Mouse (Mus musculus): ENCODE results near the gene Pkp3.
"Not testable (repeated sequence)": the region's sequence is repeated elsewhere in the genome, so short reads cannot be mapped to it uniquely, and the experiment has no call there.

Gene Pkp3

DNA sequence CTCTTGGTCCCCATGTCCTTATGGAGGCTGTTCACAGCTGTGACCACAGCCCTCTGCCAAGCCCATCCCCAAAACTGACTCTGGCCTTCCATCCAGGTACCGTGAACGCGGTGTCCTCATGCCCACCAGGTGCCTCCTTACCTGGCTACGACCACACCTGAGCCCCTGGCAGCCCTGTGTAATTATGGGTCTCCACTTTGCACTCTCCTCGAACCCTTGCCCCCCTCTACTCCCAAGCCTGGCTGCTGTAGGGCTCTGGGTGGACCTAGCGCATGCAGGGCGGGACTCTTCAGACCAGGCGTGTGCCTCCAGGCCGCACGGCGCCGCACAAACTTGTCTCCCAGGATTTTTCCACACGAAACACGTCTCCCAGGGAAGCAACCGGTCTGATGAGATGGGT lies at the start of gene Pkp3:
Gene Pkp3 (plus strand): TSS at position 378 of the 400 bp plus-strand sequence.
- DNase-seq, result no peak

DNA sequence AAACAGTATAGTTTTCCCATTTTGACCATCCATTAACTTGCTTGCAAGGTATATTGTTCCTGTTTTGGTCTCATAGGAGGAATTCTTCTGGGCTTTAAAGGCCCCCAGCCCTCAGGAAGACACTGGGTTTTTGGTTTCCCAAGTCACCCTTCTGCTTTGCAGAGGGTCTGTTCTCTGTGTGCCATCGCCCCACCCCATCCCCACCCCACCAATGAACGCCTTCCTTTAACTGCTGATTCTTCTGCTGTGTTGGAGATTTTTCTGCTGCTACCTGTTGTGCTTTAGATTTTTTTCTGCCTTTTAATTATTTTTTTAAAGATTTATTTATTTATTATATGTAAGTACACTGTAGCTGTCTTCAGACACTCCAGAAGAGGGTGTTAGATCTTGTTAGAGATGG lies 49.2 kb upstream of the Pkp3 start, which contains the start of gene Gm17387:
Gene Gm17387 (plus strand): TSS at position 301 of the 400 bp plus-strand sequence.
- DNase-seq, result no peak

DNA sequence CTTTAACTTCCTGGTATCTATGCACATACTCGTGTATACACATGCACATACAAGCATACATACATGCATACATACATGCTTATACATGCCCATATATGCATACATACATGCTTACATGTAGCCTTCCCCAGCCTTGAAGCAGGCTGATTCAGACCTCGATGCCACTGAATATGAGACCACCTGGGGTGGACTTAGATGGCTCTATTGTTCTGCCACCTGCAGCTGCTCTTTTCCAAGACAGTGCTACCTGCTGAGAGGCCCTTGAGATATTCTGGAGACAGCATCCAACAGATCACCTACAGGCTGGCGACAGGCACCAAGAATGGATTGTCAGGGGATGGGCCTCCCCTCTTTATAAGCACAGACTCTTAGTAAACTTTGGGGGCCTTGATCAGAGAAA lies 47.6 kb upstream of the Pkp3 start:
- DNase-seq, result no peak

- DNase-seq, result no peak
Observed at GRCm38 (mm10) chr7:141032458-141033167, 45.4 kb upstream of the Pkp3 start.

DNA sequence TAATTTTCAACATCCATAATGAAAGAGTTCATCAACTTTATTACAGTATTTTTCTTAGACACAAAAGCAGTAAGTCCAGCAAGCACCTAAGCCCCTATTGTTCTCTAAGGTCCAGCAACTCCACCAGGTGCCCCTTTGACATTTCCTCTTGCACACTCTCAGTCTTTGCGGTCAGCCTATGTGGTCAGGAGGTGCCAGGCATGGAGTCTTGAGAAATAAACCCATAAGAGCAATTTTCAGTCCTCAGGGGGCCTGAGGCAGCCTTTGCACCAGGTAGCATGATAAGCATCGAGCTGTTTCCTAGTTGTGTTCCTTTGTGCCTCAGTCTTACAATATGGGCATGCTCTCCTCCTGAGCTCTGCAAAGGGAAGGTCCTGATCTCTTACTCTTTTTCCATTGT lies 41.4 kb upstream of the Pkp3 start:
- DNase-seq, result not testable (repeated sequence)

DNA sequence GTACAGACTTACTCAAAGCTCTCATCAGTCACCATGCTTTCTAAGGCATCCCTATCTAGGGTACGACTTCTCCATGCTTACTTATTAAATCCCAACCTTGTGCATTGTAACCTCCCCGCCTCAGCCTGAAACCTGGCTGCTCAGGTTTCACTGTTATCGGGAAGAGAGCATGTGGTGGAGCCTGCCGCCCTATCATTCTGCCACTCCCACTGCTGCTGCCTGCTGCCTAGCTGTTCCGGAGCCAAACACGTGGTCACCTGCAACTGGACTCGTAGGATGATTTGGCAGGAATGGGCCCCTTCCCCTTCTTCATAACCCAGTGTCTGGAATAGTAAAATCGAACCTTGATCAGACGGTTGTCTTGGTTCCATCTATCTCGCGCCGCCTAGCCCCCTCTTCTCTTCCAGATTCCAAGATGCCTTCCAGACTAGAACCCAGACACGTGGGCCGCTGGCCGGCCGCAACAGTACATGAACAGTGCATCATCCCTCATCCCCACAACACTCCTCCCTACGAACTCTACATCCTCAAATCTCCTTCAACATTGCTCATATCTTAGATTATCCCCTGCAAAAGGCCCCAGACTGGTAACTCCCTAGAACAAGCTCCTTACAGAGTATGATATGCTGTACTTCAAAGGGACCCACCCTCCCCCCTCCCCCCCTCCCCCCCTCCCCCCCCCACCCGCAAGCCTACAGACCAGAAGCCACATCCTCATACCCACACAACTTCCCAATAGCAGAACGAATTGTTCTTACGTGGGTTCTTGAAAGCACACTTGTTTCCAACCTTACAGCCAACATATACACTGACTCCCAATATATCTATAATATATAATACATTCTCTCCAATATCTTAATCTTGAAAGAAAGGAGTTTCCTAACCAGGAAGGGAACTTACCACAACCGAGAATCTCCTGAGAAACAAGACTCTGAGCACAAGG lies 39.7 kb upstream of the Pkp3 start:
- no peak for DNase-seq

DNA sequence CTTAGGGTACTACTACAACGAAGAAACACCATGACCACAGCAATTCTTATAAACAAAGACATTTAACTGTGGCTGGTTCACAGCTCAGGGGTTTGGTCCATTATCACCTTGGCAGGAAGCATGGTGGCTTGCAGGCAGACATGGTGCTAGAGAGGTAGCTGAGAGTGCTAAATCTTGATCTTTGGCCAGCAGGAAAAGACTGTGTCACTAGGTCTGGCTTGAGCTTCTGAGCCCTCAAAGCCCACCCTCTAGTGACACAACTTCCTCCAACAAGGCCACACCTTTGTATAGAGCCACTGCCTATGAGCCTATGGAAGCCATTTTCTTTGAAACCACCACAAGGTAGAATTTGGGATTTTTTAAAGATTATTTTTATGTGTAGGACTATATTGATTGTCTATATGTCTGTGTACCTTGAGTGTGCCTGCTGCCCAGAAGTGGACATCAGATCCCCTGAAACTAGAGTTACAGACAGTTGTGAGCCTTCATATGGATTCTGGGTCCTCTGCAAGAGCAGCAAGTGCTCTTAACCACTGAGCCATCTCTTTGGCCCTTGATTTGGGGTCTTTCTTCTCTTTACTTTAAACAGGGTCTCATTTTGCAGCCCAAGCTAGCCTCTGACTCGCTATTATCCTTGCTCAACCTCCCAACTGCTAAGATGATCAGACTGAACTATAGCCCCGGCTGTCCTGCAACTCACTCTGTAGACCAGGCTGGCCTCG lies 38.5 kb upstream of the Pkp3 start:
- DNase-seq, result no peak

- DNase-seq, result peak; percentile 36 to 51
Observed at GRCm38 (mm10) chr7:141040867-141041606, 37.0 kb upstream of the Pkp3 start.

GRCm38 (mm10) chr7:141041661-141042060 lies 36.4 kb upstream of the Pkp3 start:
- DNase-seq, result peak; percentile 82 to 89

DNA sequence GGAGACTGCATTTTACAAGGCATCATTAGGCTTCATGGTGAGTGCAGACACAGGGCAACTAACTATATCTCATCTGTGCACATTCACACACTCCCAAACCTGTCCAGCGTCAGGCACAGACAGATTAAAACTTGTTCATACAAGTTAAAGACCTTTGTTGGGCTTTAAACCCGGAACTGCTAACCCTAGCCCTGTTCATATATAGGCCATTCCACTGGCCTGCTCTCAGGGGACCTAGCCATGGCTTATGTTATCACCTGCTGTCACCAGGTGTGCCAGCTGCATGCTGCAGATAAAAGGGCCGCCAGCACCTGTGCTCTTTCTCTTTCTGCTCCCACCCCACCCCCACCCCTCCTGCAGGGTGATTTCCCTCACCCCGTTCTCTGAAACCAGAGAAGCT lies 35.5 kb upstream of the Pkp3 start:
- no peak for DNase-seq

DNA sequence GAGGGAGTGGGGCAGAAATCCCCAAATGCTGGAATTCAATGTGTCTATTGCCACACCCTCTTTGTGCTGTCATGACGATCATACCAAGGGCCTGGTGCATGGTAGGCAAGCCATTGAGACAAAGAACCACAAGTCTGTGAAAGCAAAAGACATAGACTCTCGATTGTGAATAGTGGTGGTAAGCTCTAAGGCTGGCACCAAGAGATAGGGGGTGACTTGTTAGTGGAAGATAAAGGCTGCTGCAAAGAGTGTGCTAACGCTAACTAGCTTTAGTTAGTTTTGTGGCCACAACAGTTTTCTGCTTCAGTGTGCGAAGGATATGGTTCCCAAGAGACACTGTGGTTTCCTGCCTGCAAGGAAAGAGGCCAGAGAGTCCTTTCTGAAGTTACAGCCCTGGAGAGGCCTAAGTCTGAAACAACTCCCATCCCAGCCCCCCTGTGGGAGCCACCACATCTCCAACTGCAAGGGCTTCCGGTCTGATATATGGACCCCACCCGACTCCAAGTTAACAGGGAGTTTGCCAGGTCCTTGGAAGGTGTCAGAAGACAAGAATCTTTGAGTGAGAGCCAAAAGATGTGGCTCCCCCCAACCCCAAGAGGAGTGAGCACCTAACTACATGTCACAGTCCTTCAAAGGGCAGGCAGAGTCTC lies 31.0 kb upstream of the Pkp3 start:
- DNase-seq, result peak; percentile 57 to 70

- peak; percentile 78 to 88 for DNase-seq
Observed at GRCm38 (mm10) chr7:141047581-141048225, 30.3 kb upstream of the Pkp3 start.

DNA sequence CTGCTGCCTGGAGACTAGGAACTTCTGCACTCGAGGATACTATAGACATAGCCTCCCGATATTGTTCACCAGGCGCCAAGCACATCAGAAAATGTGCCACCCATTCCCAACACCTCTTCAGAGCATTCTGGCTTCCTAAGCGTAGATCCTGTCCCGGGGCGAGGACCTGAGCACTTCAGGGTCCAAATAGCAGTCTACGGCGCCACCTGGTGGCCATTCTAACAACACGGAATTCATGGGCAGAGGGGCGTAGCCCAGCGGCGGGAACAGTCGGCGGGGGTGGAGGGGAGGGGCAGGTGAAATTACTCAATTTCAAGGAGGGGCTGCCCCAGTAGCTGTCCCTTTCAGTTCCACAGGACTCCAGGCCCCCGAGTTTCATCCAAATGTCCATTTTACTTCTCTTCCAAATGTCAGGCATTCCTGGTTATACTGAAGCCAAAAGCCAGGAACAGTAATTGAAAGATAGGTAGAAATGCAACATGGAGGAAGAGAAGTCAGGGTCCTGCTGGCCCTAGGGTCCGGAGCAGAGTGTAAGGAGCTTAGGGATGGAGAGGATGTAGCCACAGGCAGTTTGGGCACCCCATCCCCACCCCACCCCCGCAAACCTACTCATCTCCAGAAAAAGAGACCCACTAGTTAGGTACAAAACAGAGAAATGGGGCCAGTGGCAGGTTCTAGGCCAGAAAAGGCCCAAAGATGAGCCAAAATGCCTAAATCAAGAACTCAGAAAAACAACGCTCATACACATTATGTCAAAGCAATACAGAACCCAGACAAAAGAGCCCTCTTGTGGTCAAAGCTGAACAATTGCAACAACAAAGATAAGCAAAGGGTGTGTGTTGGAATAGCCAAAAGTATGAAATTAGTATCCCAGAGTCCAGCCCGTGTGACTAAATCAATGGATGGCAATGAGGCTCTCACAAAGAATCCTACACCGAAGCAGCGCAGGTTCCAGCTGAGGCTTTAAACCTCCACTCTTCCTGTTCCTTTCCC lies 29.5 kb upstream of the Pkp3 start:
- peak; percentile 96 for DNase-seq

GRCm38 (mm10) chr7:141049326-141049725 lies 28.7 kb upstream of the Pkp3 start:
- no peak for DNase-seq

DNA sequence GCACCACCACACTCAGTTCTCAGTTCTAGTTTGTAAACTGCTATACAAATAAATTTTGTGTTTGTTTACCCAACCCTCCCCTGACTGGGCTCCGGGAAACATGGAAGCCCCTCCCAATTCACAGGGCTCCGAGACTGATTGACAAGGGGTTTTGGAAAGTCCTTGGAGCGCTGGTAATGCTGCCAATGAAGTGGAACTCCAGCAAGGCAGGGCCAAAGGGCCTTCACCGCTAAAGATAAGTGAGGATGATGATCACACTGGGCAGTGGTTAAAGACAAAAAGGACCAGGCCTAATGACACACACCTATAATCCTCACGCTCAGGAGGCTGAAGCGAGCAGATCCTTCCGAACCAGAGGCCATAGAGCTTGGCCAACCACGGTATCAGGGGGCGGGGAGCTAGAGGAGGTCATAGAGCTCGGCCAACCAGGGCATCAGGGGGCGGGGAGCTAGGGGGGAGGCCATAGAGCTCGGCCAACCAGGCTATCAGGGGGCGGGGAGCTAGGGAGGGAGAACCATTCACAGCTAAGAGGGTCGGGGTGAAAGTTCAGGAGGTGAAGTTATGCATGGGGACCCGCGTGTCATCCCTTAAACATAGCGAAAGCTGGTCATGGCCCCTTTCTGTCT lies 26.8 kb upstream of the Pkp3 start:
- DNase-seq, result no peak

- no peak for DNase-seq
Observed at GRCm38 (mm10) chr7:141052016-141052415, 26.0 kb upstream of the Pkp3 start.

DNA sequence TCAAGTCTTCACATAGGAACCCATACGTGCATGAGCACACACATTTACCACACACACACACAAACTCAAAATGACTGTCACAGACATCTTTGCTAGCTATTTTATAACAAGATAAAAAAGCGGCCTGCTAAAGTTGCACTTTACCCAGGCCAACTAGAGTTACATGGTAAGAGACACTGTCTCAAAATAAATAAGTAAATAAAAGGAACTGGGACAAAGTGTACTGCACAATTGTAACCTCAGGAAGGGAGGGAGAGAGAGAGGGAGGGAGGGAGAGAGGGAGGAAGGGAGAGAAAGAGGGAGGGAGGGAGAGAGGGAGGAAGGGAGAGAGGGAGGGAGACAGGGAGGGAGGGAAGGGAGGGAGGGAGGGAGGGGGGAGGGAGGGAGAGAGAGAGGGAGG lies 25.6 kb upstream of the Pkp3 start:
- no peak for DNase-seq

- no peak for DNase-seq
Observed at GRCm38 (mm10) chr7:141055785-141056184, 22.2 kb upstream of the Pkp3 start.

DNA sequence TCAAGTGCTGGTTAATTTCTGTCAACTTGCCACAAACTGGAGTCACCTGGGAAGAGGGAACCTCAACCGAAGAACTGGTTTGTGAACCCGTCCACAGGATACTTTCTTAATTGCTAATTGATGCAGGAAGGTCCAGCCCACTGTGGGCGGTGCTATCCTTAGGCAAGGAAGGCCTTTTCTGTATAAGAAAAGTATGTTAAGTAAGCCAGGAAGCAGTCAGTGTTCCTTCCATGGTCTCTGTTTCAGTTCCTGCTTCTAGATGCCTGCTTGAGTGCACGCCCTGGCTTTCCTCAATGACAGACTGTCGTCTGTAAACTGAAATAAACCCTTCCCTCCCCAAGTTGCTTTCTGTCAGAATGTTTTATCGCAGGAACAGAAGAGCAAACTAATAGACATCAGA lies 21.0 kb upstream of the Pkp3 start:
- no peak for DNase-seq

DNA sequence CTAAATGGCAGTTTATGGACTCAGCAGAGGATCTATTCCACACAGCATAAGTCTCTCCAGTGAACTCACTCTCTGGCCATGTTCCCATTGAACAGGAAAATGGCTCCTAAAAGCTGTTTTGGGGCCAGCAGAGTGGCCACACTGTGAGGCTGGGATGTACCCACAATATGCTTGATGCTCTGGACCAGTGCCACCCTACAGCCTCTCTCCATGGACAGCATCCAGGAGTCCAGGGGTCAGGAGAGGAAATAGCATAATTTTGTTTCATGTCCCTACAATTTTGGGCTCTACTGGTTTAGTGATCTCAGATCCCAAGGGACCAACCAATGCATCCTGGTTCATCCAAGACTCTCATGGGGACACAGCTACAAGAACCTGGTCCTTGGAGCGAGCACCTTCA lies 20.5 kb upstream of the Pkp3 start:
- DNase-seq, result no peak
